ENCODE assay signal across 8 mouse cellular contexts in the genomic region with DNA sequence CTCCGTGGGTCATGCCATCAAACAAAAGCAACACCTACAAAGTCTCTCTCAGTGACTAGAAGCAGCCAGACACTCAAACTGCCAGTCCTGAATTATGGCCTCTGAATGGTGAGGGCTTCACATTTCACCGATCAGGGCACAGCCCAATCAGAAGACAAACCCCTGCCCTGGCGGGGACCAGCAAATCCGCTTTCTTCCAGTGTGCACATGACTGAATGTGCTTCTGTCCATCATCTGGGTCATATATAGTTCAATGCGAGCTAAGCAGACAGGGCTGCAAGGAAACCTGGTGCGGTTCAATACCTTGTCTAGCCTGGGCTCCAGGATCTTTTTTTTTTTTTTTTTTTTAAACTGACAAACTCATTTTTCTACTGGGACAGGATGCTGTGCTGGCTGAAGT.
DNase-seq lines count a peak whose midpoint lies in the region; ATAC-seq lines count a peak whose summit lies in the region.

No protein-coding gene starts in this region.

- H3K4me1 ChIP-seq in hindbrain, embryonic 16.5 days (ENCODE audit: control insufficient read depth, insufficient read depth, low read depth, low read length), result peaks cover 8% of the 10 kb centered on the region
- H3K4me1 ChIP-seq in limb, embryonic 10.5 days, result peaks cover 17% of the 10 kb centered on the region
- peaks cover 27% of the 10 kb centered on the region for H3K4me1 ChIP-seq in midbrain, embryonic 10.5 days

- no peaks in the 10 kb centered on the region for H3K9me3 ChIP-seq in hindbrain, embryonic 16.5 days (ENCODE audit: control insufficient read depth, low read length)
- no peaks in the 10 kb centered on the region for H3K9me3 ChIP-seq in limb, embryonic 10.5 days (replicated peaks)
- no peaks in the 10 kb centered on the region for H3K9me3 ChIP-seq in midbrain, embryonic 10.5 days (replicated peaks)

- no peaks in the 10 kb centered on the region for H3K36me3 ChIP-seq in hindbrain, embryonic 16.5 days (ENCODE audit: control insufficient read depth, insufficient read depth, low read length)
- peaks cover 10% of the 10 kb centered on the region for H3K36me3 ChIP-seq in limb, embryonic 10.5 days
- H3K36me3 ChIP-seq in midbrain, embryonic 10.5 days, result no peaks in the 10 kb centered on the region

- H3K27ac ChIP-seq in hindbrain, embryonic 16.5 days (ENCODE audit: low read depth, low read length), result peak overlapping the region; percentile 76
- peak overlapping the region; percentile 95 for H3K27ac ChIP-seq in limb, embryonic 10.5 days
- H3K27ac ChIP-seq in midbrain, embryonic 10.5 days (replicated peaks), result peak overlapping the region; percentile 96

- peak overlapping the region; percentile 50 for H3K9ac ChIP-seq in hindbrain, embryonic 16.5 days (ENCODE audit: low read depth, low read length)

- peak overlapping the region; percentile 74 for H3K4me2 ChIP-seq in hindbrain, embryonic 16.5 days (ENCODE audit: low read length)

- DNase-seq in layer of hippocampus, adult 11-12 months (ENCODE audit: low spot score), result peak; percentile 43
- DNase-seq in layer of hippocampus, adult 9-10 months (ENCODE audit: low spot score), result no peak
- peak; percentile 38 to 45 for DNase-seq in cerebellum, postnatal 25 days
- DNase-seq in gastrocnemius, adult 8-10 months (ENCODE audit: low spot score in 2 of 2), result peak; percentile 49 to 68
- peak; percentile 87 for DNase-seq in limb, embryonic 10.5 days (ENCODE audit: low spot score)
- DNase-seq in midbrain, embryonic 10.5 days (ENCODE audit: low spot score), result peak; percentile 85
- peak; percentile 29 for DNase-seq in right cerebral cortex, postnatal 4 days

- 4% methylated on average over 6 of the region's 6 CpGs for WGBS in hindbrain, embryonic 16.5 days
- 7% methylated on average over 6 of the region's 6 CpGs for WGBS in limb, embryonic 10.5 days
- 22% methylated on average over 6 of the region's 6 CpGs for WGBS in midbrain, embryonic 10.5 days

- peak overlapping the region; percentile 50 for H3K4me3 ChIP-seq in hindbrain, embryonic 16.5 days (ENCODE audit: low read length)
- peak overlapping the region; percentile 65 for H3K4me3 ChIP-seq in limb, embryonic 10.5 days
- peak overlapping the region; percentile 63 for H3K4me3 ChIP-seq in midbrain, embryonic 10.5 days

- H3K27me3 ChIP-seq in hindbrain, embryonic 16.5 days (replicated peaks; ENCODE audit: control insufficient read depth, insufficient read depth, low read length), result no peaks in the 10 kb centered on the region
- no peaks in the 10 kb centered on the region for H3K27me3 ChIP-seq in limb, embryonic 10.5 days (ENCODE audit: low read depth, poor library complexity, severe bottlenecking)
- no peaks in the 10 kb centered on the region for H3K27me3 ChIP-seq in midbrain, embryonic 10.5 days (ENCODE audit: low read depth, poor library complexity, severe bottlenecking)

- ATAC-seq in hindbrain, embryonic 16.5 days, result peak; percentile 91
